Mouse (Mus musculus) telencephalon, adult 2 months (tissue): ENCODE results near the gene Ank2.

Source experiments
- DNase-seq: peaks from one replicate; pipeline ENCODE4 v3.0.0-alpha.2; 2011; ENCODE audit warnings: low read depth, low spot score

Ank2 gene

GRCm38 (mm10) chr3:127023992-127024391 lies 475.2 kb downstream of the Ank2 start:
- DNase-seq, result no peak

GRCm38 (mm10) chr3:127020167-127020566 lies 479.0 kb downstream of the Ank2 start:
- no peak for DNase-seq

GRCm38 (mm10) chr3:127019728-127020127 lies 479.4 kb downstream of the Ank2 start:
- no peak for DNase-seq

- DNase-seq, result no peak
These were observed 480.0 kb downstream of the Ank2 start for GRCm38 (mm10) chr3:127019109-127019508.

GRCm38 (mm10) chr3:127017523-127017922 lies 481.6 kb downstream of the Ank2 start:
- no peak for DNase-seq

GRCm38 (mm10) chr3:127015596-127015995 lies 483.6 kb downstream of the Ank2 start:
- DNase-seq, result no peak

GRCm38 (mm10) chr3:127015175-127015574 lies 484.0 kb downstream of the Ank2 start:
- no peak for DNase-seq

- no peak for DNase-seq
These were observed 485.2 kb downstream of the Ank2 start for GRCm38 (mm10) chr3:127013976-127014375.

GRCm38 (mm10) chr3:127012525-127012924 lies 486.6 kb downstream of the Ank2 start:
- DNase-seq, result no peak

GRCm38 (mm10) chr3:127005898-127006673 lies 493.1 kb downstream of the Ank2 start:
- no peak for DNase-seq

GRCm38 (mm10) chr3:127004860-127005633 lies 494.1 kb downstream of the Ank2 start:
- no peak for DNase-seq

GRCm38 (mm10) chr3:127003946-127004345 lies 495.2 kb downstream of the Ank2 start:
- DNase-seq, result no peak

GRCm38 (mm10) chr3:126998742-126999112 lies 500.4 kb downstream of the Ank2 start:
- no peak for DNase-seq

- peak; percentile 81 for DNase-seq
These were observed 501.0 kb downstream of the Ank2 start for GRCm38 (mm10) chr3:126998008-126998741.

GRCm38 (mm10) chr3:126997391-126998007 lies 501.7 kb downstream of the Ank2 start:
- no peak for DNase-seq

- DNase-seq, result no peak
These were observed 502.4 kb downstream of the Ank2 start for GRCm38 (mm10) chr3:126996721-126997120.

GRCm38 (mm10) chr3:126995970-126996369 lies 503.2 kb downstream of the Ank2 start:
- DNase-seq, result no peak

- DNase-seq, result no peak
These were observed 505.0 kb downstream of the Ank2 start for GRCm38 (mm10) chr3:126994149-126994548.

GRCm38 (mm10) chr3:126989936-126990335 lies 509.2 kb downstream of the Ank2 start:
- DNase-seq, result no peak

- DNase-seq, result no peak
These were observed 512.5 kb downstream of the Ank2 start for GRCm38 (mm10) chr3:126986687-126987086.

- DNase-seq, result no peak
These were observed 516.3 kb downstream of the Ank2 start for GRCm38 (mm10) chr3:126982814-126983213.

- no peak for DNase-seq
These were observed 518.0 kb downstream of the Ank2 start for GRCm38 (mm10) chr3:126981163-126981562.
